Mouse (Mus musculus): Measurements from ENCODE around the gene Morf4l1. TPM values are rescaled to one million over a fixed set of nuclear protein-coding genes. Genes with fewer than 3 reads are reported as not detected.
"Not testable (repeated sequence)": the region's sequence is repeated elsewhere in the genome, so short reads cannot be mapped to it uniquely, and the experiment has no call there.

Morf4l1 gene
- polyA plus RNA-seq, 1 experiment: 540 TPM

GRCm38 (mm10) chr9:90053852-90054251, 60.7 kb downstream of the Morf4l1 start, which contains the start of gene Ctsh:
TSS of gene Ctsh (plus strand) at chr9:90054152.
- peak within 1 kb of the TSS; percentile 66 for H3K27ac ChIP-seq (ENCODE audit: insufficient read depth, low read depth, low read length)
- H3K4me3 ChIP-seq (ENCODE audit: insufficient read depth, low read length): peak within 1 kb of the TSS; percentile 88
- peaks cover 7% of the 10 kb centered on the region; the same call in 1 of the 2 replicates for H3K4me1 ChIP-seq (ENCODE audit: control insufficient read depth, insufficient read depth, low read length)
- TF ChIP-seq POLR2A (IDR thresholded peaks at IDR 0.05; ENCODE audit: borderline replicate concordance, low read depth, low read length): no peak
- TF ChIP-seq CTCF (IDR thresholded peaks at IDR 0.05; ENCODE audit: low read depth, low read length): no peak

DNA sequence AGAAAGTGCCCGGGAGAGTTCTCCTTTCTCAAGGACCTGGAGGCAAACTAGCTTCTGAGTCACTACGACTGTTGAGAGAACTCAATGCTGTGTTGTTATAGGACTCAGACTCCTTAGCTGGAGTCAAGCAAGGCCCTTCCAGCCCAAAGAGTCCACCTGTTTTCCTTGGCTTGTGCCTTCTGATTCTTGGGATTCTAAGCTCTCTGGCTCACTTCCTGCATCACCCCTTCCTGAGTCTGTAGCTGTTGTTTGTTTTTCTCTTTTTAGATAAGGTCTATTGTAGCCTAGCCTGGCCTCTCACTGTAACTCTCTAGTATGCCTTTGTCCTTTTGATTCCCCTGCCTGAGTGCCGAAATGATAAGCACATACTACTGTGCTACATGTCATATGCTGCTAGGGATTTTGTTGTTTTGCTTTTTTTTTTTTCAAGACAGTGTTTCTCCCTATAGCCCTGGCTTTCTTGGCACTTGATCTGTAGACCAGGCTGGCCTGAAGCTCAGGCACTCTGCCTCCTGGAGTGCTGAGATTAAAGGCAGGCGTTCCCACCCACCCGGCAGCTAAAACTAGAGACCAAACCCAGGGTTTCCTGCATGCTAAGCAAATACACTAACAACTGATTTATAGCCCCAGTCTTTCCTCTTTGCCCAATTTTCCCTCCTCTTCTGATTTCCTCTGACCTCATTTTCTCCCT, 66.5 kb downstream of the Morf4l1 start:
- Histone ChIP-seq H3K27ac (ENCODE audit: insufficient read depth, low read depth, low read length) (no peak overlapping the region), H3K4me3 (ENCODE audit: insufficient read depth, low read length) (no peak overlapping the region), H3K4me1 (ENCODE audit: control insufficient read depth, insufficient read depth, low read length) (no peaks in the 10 kb centered on the region)
- TF ChIP-seq POLR2A (IDR thresholded peaks at IDR 0.05; ENCODE audit: borderline replicate concordance, low read depth, low read length) (no peak), CTCF (IDR thresholded peaks at IDR 0.05; ENCODE audit: low read depth, low read length) (no peak)

- Histone ChIP-seq H3K27ac (ENCODE audit: insufficient read depth, low read depth, low read length) (no peak overlapping the region), H3K4me1 (ENCODE audit: control insufficient read depth, insufficient read depth, low read length) (peaks cover 3% of the 10 kb centered on the region), H3K4me3 (ENCODE audit: insufficient read depth, low read length) (no peak overlapping the region)
- no peak for TF ChIP-seq POLR2A (IDR thresholded peaks at IDR 0.05; ENCODE audit: borderline replicate concordance, low read depth, low read length)
- no peak for TF ChIP-seq CTCF (IDR thresholded peaks at IDR 0.05; ENCODE audit: low read depth, low read length)
These were observed 69.4 kb downstream of the Morf4l1 start for GRCm38 (mm10) chr9:90045191-90045590.

- H3K27ac ChIP-seq (ENCODE audit: insufficient read depth, low read depth, low read length); H3K4me3 ChIP-seq (ENCODE audit: insufficient read depth, low read length); H3K4me1 ChIP-seq (ENCODE audit: control insufficient read depth, insufficient read depth, low read length): not testable (repeated sequence)
These were observed 71.7 kb downstream of the Morf4l1 start for GRCm38 (mm10) chr9:90042906-90043305.

Other genes starting within 250 kb of the Morf4l1 start
- gene Rasgrf1, start 204.9 kb downstream of the Morf4l1 start, polyA plus RNA-seq (2012; ENCODE audit: insufficient read depth, insufficient read length, missing spikeins): 0.51 and 0.58 TPM in 2 replicates
- 297 and 300 TPM in 2 replicates for gene Ctsh, start 60.6 kb downstream of the Morf4l1 start, polyA plus RNA-seq (2012; ENCODE audit: insufficient read depth, insufficient read length, missing spikeins)
- not detected in 2 replicates for gene Adamts7, start 48.3 kb upstream of the Morf4l1 start, polyA plus RNA-seq (2012; ENCODE audit: insufficient read depth, insufficient read length, missing spikeins)
- 49.1 and 55.0 TPM in 2 replicates for gene Tbc1d2b, start 156.0 kb upstream of the Morf4l1 start, polyA plus RNA-seq (2012; ENCODE audit: insufficient read depth, insufficient read length, missing spikeins)

All from bone marrow macrophage, adult 2 months (primary cell).